Mouse (Mus musculus): ENCODE results near the gene Olfr204. TPM values are rescaled to one million over a fixed set of nuclear protein-coding genes. Genes with fewer than 3 reads are reported as not detected.
"Not testable (repeated sequence)": the region's sequence is repeated elsewhere in the genome, so short reads cannot be mapped to it uniquely, and the experiment has no call there.

The Olfr204 gene
- polyA plus RNA-seq (2016; fragmentation: Nextera tagmentation; extraction: Ambion mirVana), result not detected in 2 replicates

DNA sequence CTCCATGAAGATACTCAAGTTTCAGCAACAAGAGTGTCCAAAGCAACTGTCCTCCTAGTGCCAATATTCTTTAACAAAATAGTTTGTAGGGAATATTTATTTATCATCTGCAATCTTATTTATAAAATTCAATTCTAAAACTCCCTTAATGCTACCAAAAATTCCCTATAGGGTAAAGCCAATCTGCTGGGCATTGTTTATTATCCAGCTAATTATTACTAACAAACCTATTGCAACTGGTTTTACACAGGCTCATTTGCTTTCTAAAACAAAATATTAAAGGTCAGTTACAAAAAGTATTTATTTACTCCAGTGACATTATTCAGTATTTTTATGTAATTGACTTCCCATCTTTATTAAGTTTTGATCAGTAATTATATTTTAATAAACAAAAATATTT is at the start of gene Olfr204:
TSS of gene Olfr204 (minus strand) at position 101 of the 400 bp plus-strand sequence.
- Histone ChIP-seq H3K27ac (replicated peaks) (no peak within 1 kb of the TSS), H3K9me3 (replicated peaks) (no peaks in the 10 kb centered on the region), H3K36me3 (no peaks in the 10 kb centered on the region), H3K4me1 (no peaks in the 10 kb centered on the region), H3K4me3 (no peak within 1 kb of the TSS), H3K27me3 (ENCODE audit: low read depth, poor library complexity, severe bottlenecking) (no peaks in the 10 kb centered on the region)
- no peak for DNase-seq (ENCODE audit: low spot score)

- no peak within 1 kb of the TSS for H3K27ac ChIP-seq (replicated peaks)
- no peaks in the 10 kb centered on the region for H3K36me3 ChIP-seq
- no peaks in the 10 kb centered on the region for H3K27me3 ChIP-seq (ENCODE audit: low read depth, poor library complexity, severe bottlenecking)
- H3K4me1 ChIP-seq, result no peaks in the 10 kb centered on the region
- 81% methylated on average over 2 of the region's 2 CpGs for WGBS
- H3K9me3 ChIP-seq (replicated peaks), result no peaks in the 10 kb centered on the region
- DNase-seq (ENCODE audit: low spot score), result no peak
- no peak within 1 kb of the TSS for H3K4me3 ChIP-seq
Observed at GRCm38 (mm10) chr16:59363893-59364292, 45.8 kb upstream of the Olfr204 start, which contains the start of gene Olfr209. Gene Olfr209 (minus strand): TSS chr16:59363993.

GRCm38 (mm10) chr16:59349146-59349545 is 31.1 kb upstream of the Olfr204 start, which contains the start of gene Olfr206:
Gene Olfr206 (minus strand): TSS chr16:59349246.
- no peak for DNase-seq (ENCODE audit: low spot score)
- H3K9me3 ChIP-seq (replicated peaks), result no peaks in the 10 kb centered on the region
- H3K36me3 ChIP-seq, result no peaks in the 10 kb centered on the region
- no peaks in the 10 kb centered on the region for H3K27me3 ChIP-seq (ENCODE audit: low read depth, poor library complexity, severe bottlenecking)
- no peak within 1 kb of the TSS for H3K27ac ChIP-seq (replicated peaks)
- WGBS, result 88% methylated on average over 1 of the region's 1 CpGs
- no peaks in the 10 kb centered on the region for H3K4me1 ChIP-seq
- H3K4me3 ChIP-seq, result no peak within 1 kb of the TSS

- DNase-seq (ENCODE audit: low spot score), result no peak
- Histone ChIP-seq H3K4me1 (no peaks in the 10 kb centered on the region), H3K4me3 (no peak within 1 kb of the TSS), H3K36me3 (no peaks in the 10 kb centered on the region), H3K27me3 (ENCODE audit: low read depth, poor library complexity, severe bottlenecking) (no peaks in the 10 kb centered on the region), H3K27ac (replicated peaks) (no peak within 1 kb of the TSS), H3K9me3 (replicated peaks) (peaks cover 4% of the 10 kb centered on the region)
Observed at GRCm38 (mm10) chr16:59331038-59331437, 13.0 kb upstream of the Olfr204 start, which contains the start of gene Olfr205. Gene Olfr205 (minus strand): TSS chr16:59331138.

DNA sequence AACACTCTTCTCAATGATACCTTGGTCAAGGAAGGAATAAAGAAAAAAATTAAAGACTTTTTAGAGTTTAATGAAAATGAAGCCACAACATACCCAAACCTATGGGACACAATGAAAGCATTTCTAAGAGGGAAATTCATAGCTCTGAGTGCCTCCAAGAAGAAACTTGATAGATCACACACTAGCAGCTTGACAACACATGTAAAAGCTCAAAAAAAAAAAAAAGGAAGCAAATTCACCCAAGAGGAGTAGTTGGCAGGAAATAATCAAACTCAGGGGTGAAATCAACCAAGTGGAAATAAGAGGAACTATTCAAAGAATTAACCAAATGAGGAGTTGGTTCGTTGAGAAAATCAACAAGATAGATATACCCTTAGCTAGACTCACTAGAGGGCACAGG is 5.2 kb upstream of the Olfr204 start:
- not testable (repeated sequence) for H3K27me3 ChIP-seq (ENCODE audit: low read depth, poor library complexity, severe bottlenecking); H3K27ac ChIP-seq (replicated peaks); H3K9me3 ChIP-seq (replicated peaks); H3K36me3 ChIP-seq; H3K4me1 ChIP-seq; H3K4me3 ChIP-seq; DNase-seq (ENCODE audit: low spot score)
- whole genome bisulfite sequencing, result 76% methylated on average over 1 of the region's 1 CpGs

DNA sequence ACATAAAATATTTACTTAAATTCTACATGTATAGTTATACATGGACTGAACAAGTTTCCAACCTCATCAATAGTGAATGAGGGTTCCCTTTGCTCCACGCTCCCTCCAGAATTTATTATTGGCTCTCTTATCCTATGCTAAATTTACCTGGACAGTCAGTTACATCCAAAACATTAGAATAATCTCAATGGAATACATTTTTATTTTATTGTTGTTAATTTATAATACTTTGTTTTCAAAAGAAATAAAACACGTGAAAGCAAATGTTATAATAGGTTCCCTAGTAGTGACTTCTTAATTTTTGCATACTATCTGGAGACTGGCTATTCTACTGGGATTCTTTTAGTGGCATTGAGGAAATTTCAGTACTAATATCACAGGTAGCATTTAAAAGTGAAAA is 19.5 kb downstream of the Olfr204 start, which contains the start of gene Olfr203:
TSS of gene Olfr203 (plus strand) at position 301 of the 400 bp plus-strand sequence.
- Histone ChIP-seq H3K9me3 (replicated peaks) (no peaks in the 10 kb centered on the region), H3K36me3 (no peaks in the 10 kb centered on the region), H3K27me3 (ENCODE audit: low read depth, poor library complexity, severe bottlenecking) (no peaks in the 10 kb centered on the region), H3K4me1 (no peaks in the 10 kb centered on the region), H3K27ac (replicated peaks) (no peak within 1 kb of the TSS), H3K4me3 (no peak within 1 kb of the TSS)
- no peak for DNase-seq (ENCODE audit: low spot score)
- WGBS, result 86% methylated on average over 2 of the region's 2 CpGs

DNA sequence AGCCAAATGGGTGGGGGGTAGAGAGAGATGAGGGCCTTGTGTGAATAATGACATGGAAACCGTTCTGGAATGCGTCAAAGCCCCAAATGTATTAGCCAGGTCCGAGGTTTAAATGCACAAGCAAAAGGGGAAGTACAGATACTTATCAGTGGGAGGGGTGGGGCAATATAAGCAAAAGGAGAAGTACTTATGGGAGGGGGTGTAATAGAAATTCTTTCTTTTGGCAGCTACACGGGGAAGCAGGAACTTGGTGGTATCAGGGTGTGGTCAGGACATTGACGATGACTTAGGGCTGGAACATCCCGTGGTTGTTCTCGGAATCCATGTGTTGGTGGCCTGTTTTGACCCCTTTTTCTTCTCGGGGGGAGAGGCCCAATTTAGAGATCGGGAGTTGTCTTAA is 30.5 kb downstream of the Olfr204 start:
- H3K9me3 ChIP-seq (replicated peaks); H3K27me3 ChIP-seq (ENCODE audit: low read depth, poor library complexity, severe bottlenecking); H3K36me3 ChIP-seq; H3K4me1 ChIP-seq; DNase-seq (ENCODE audit: low spot score); H3K4me3 ChIP-seq; H3K27ac ChIP-seq (replicated peaks): not testable (repeated sequence)
- WGBS, result 86% methylated on average over 9 of the region's 9 CpGs

DNA sequence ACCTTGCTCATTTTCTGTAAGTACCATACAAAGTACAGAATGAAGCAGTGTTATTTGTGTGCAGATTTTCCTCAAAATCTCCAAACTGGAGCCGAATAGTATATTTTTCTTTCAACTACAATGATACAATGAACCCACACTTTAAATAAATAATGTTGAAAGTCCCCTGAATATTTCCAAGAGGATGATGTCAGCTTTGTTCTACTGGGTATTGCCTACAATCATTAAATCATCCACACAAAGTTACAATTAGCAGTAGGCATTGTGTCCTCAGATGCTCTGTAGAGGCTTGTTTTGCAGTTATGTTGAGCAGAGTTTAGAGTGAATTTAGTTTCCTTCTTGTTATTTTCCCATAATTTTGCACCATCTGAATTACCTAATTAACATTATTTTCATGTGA is 31.4 kb downstream of the Olfr204 start, which contains the start of gene Olfr202:
TSS of gene Olfr202 (minus strand) at position 101 of the 400 bp plus-strand sequence.
- no peaks in the 10 kb centered on the region for H3K36me3 ChIP-seq
- H3K27ac ChIP-seq (replicated peaks), result no peak within 1 kb of the TSS
- DNase-seq (ENCODE audit: low spot score), result no peak
- no peaks in the 10 kb centered on the region for H3K27me3 ChIP-seq (ENCODE audit: low read depth, poor library complexity, severe bottlenecking)
- H3K4me1 ChIP-seq, result no peaks in the 10 kb centered on the region
- H3K4me3 ChIP-seq, result no peak within 1 kb of the TSS
- no peaks in the 10 kb centered on the region for H3K9me3 ChIP-seq (replicated peaks)
- WGBS, result 89% methylated on average over 1 of the region's 1 CpGs

GRCm38 (mm10) chr16:59283476-59283875 is 34.6 kb downstream of the Olfr204 start:
- H3K4me1 ChIP-seq, result no peaks in the 10 kb centered on the region
- no peak overlapping the region for H3K4me3 ChIP-seq
- no peaks in the 10 kb centered on the region for H3K36me3 ChIP-seq
- WGBS, result 80% methylated on average over 1 of the region's 1 CpGs
- H3K27ac ChIP-seq (replicated peaks), result no peak overlapping the region
- H3K27me3 ChIP-seq (ENCODE audit: low read depth, poor library complexity, severe bottlenecking), result no peaks in the 10 kb centered on the region
- DNase-seq (ENCODE audit: low spot score), result no peak
- H3K9me3 ChIP-seq (replicated peaks), result no peaks in the 10 kb centered on the region

DNA sequence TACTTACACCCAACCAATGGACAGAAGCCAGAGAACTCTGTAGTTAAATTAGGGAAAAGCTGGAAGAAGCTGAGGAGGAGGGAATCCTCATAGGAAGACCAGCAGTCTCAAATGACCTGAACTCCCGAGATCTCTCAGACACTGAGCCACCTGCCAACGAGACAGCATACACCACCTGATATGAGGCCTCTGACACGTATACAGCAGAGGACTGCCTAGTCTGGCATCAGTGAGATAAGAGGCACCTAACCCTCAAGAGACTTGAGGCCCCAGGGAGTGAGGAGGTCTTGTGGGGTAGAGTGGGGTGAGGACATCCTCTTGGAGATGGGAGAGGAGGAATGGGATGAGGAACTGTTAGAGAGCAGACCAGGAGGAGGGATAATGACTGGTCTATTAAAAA is 37.5 kb downstream of the Olfr204 start:
- Histone ChIP-seq H3K4me3 (no peak overlapping the region), H3K9me3 (replicated peaks) (no peaks in the 10 kb centered on the region), H3K4me1 (no peaks in the 10 kb centered on the region), H3K27ac (replicated peaks) (no peak overlapping the region), H3K27me3 (ENCODE audit: low read depth, poor library complexity, severe bottlenecking) (no peaks in the 10 kb centered on the region), H3K36me3 (no peaks in the 10 kb centered on the region)
- WGBS, result 86% methylated on average over 3 of the region's 3 CpGs
- DNase-seq (ENCODE audit: low spot score), result no peak

DNA sequence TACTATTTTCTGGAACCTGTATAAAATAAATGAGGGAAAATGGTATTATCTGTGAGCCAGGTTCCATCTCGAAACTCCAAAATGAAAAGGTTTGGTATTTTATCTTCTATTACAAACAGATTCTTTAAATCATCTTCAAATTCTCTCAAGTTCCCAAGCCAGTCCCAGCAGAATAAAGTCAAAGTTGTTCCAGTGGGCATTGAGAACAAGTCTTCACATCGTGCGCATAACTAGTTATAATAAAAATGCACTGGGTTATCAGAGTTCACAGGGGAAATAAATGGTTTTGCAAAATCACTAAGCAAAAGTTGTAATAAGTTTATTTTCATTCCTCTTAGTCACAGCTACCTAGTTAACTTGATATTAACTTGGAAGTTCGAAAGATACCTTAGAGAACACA is 45.5 kb downstream of the Olfr204 start, which contains the start of gene Olfr201:
TSS of gene Olfr201 (minus strand) at position 101 of the 400 bp plus-strand sequence.
- 93% methylated on average over 4 of the region's 4 CpGs for WGBS
- not testable (repeated sequence) for H3K4me1 ChIP-seq; H3K9me3 ChIP-seq (replicated peaks); DNase-seq (ENCODE audit: low spot score); H3K4me3 ChIP-seq; H3K36me3 ChIP-seq; H3K27me3 ChIP-seq (ENCODE audit: low read depth, poor library complexity, severe bottlenecking); H3K27ac ChIP-seq (replicated peaks)

DNA sequence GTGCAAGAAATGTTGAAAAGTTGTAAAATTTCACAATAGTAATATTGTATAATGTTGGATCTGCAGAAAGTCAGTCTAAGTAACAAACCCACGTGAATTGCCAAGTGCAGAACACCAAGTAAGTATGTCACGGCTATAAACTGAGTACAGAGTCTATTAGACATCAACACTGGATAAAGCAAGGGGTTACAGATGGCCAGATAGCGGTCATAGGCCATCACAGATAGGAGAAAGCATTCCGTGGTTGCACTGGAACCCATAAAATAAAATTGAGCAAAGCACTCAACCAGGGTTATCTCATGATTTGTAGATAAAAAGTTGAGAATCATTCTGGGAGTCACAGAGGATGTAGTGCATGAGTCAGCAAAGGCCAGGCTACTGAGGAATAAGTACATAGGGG is 49.0 kb downstream of the Olfr204 start:
- H3K4me1 ChIP-seq; H3K27me3 ChIP-seq (ENCODE audit: low read depth, poor library complexity, severe bottlenecking); H3K36me3 ChIP-seq; H3K9me3 ChIP-seq (replicated peaks); H3K27ac ChIP-seq (replicated peaks); H3K4me3 ChIP-seq; DNase-seq (ENCODE audit: low spot score): not testable (repeated sequence)
- 82% methylated on average over 4 of the region's 4 CpGs for WGBS
